Mouse (Mus musculus): ENCODE results near the gene Cd101. TPM values are rescaled to one million over a fixed set of nuclear protein-coding genes. Genes with fewer than 3 reads are reported as not detected.

Gene Cd101
- polyA plus RNA-seq, 1 experiment from 2014 or later: 0.09 TPM

- no peak overlapping the region for H3K4me3 ChIP-seq
- H3K9me3 ChIP-seq: no peaks in the 10 kb centered on the region
- H3K27me3 ChIP-seq: no peaks in the 10 kb centered on the region
- no peak overlapping the region for H3K4me2 ChIP-seq
- peaks cover 3% of the 10 kb centered on the region; the same call in 1 of the 2 replicates for H3K36me3 ChIP-seq
- no peaks in the 10 kb centered on the region for H3K4me1 ChIP-seq (replicated peaks)
- H3K27ac ChIP-seq (replicated peaks): no peak overlapping the region
- H3K9ac ChIP-seq: no peak overlapping the region
- no peak for ATAC-seq (ENCODE audit: low FRiP score, low read depth)
Measured at GRCm38 (mm10) chr3:100954616-100955015, 74.7 kb downstream of the Cd101 start.

GRCm38 (mm10) chr3:100951531-100951930 lies 77.8 kb downstream of the Cd101 start:
- Histone ChIP-seq H3K9ac (no peak overlapping the region), H3K4me2 (no peak overlapping the region), H3K27ac (replicated peaks) (no peak overlapping the region), H3K27me3 (no peaks in the 10 kb centered on the region), H3K36me3 (peaks cover 3% of the 10 kb centered on the region; the same call in 1 of the 2 replicates), H3K4me1 (replicated peaks) (no peaks in the 10 kb centered on the region), H3K9me3 (no peaks in the 10 kb centered on the region), H3K4me3 (no peak overlapping the region)
- ATAC-seq (ENCODE audit: low FRiP score, low read depth): no peak
- 93% methylated on average over 4 of the region's 4 CpGs for WGBS

- H3K9me3 ChIP-seq: no peaks in the 10 kb centered on the region
- H3K9ac ChIP-seq: no peak overlapping the region
- no peak overlapping the region for H3K4me2 ChIP-seq
- no peak for ATAC-seq (ENCODE audit: low FRiP score, low read depth)
- WGBS: 94% methylated on average over 8 of the region's 8 CpGs
- no peak overlapping the region for H3K27ac ChIP-seq (replicated peaks)
- H3K27me3 ChIP-seq: no peaks in the 10 kb centered on the region
- no peaks in the 10 kb centered on the region for H3K36me3 ChIP-seq
- no peak overlapping the region for H3K4me3 ChIP-seq
- no peaks in the 10 kb centered on the region for H3K4me1 ChIP-seq (replicated peaks)
Measured at GRCm38 (mm10) chr3:100947286-100947685, 82.1 kb downstream of the Cd101 start.

Other genes with a start within 250 kb of the Cd101 start
- gene Vtcn1, start 204.1 kb downstream of the Cd101 start, polyA plus RNA-seq (2015; fragmentation: Nextera tagmentation; extraction: Ambion mirVana): not detected in 2 replicates
- gene Trim45, start 107.4 kb downstream of the Cd101 start, polyA plus RNA-seq (2015; fragmentation: Nextera tagmentation; extraction: Ambion mirVana): 7.3 and 8.2 TPM in 2 replicates
- 4.5 and 4.8 TPM in 2 replicates for gene Ttf2, start 59.9 kb downstream of the Cd101 start, polyA plus RNA-seq (2015; fragmentation: Nextera tagmentation; extraction: Ambion mirVana)
- 2.4 and 2.7 TPM in 2 replicates for gene Ptgfrn, start 80.7 kb upstream of the Cd101 start, polyA plus RNA-seq (2015; fragmentation: Nextera tagmentation; extraction: Ambion mirVana)